Mouse (Mus musculus): ENCODE measurements around the gene Gtf2h3. TPM values are rescaled to one million over a fixed set of nuclear protein-coding genes. Genes with fewer than 3 reads are reported as not detected.

Gene Gtf2h3
- total and polyA plus RNA-seq, 3 experiments, result 51.9 to 84.9 (median 58.2) TPM

- peaks cover 11 to 26% of the 10 kb centered on the region in 2 experiments for H3K4me1 ChIP-seq (ENCODE audit: control insufficient read depth in 1 of 2, insufficient read depth in 2 of 2)
- H3K27ac ChIP-seq (ENCODE audit: insufficient read depth, low read depth), result no peak overlapping the region
- H3K27me3 ChIP-seq (replicated peaks), result no peaks in the 10 kb centered on the region
- H3K4me2 ChIP-seq (ENCODE audit: insufficient read depth, low read depth, poor library complexity, severe bottlenecking), result no peak overlapping the region
- no peak overlapping the region for H3K9ac ChIP-seq (ENCODE audit: insufficient read depth, low read depth)
- no peak overlapping the region for H3K4me3 ChIP-seq (replicated peaks in 1 of 3; ENCODE audit: low read depth in 2 of 3, low read length in 2 of 3, poor library complexity in 1 of 3)
- dilution Hi-C loops (cut with MboI; ENCODE audit: extremely low pct_ligation_motif_present, extremely low pct_unique_long_range_greater_than_20kb, low sequenced_read_pairs), result no loop called here
- H3K9me3 ChIP-seq (replicated peaks; ENCODE audit: low read length), result no peaks in the 10 kb centered on the region
- no peaks in the 10 kb centered on the region for H3K79me2 ChIP-seq (replicated peaks; ENCODE audit: control insufficient read depth, extremely low read depth, insufficient read depth, poor library complexity, severe bottlenecking)
- TF ChIP-seq ETS1 (conservative IDR thresholded peaks at IDR 0.05; ENCODE audit: low read depth, low read length), result peak; percentile 88
- peak; percentile 72; the same call in 1 of the 2 replicates for TF ChIP-seq JUND (conservative IDR thresholded peaks at IDR 0.05; ENCODE audit: low read depth, low read length)
- TF ChIP-seq MAFK (IDR thresholded peaks at IDR 0.05; ENCODE audit: insufficient replicate concordance, low read length), result peak; percentile 56; the same call in 1 of the 2 replicates
- peak; percentile 36; the same call in 1 of the 2 replicates for TF ChIP-seq CHD2 (IDR thresholded peaks at IDR 0.05; ENCODE audit: low read length)
- no peak; the same call in 1 of the 2 replicates for TF ChIP-seq RAD21 (IDR thresholded peaks at IDR 0.05; ENCODE audit: low read depth, low read length)
- TF ChIP-seq JUN (IDR thresholded peaks at IDR 0.05; ENCODE audit: insufficient read depth, low read depth, low read length), result peak; percentile 55; the same call in 1 of the 2 replicates
- TF ChIP-seq SIN3A (IDR thresholded peaks at IDR 0.05; ENCODE audit: low read length), result peak; percentile 84
- TF ChIP-seq CTCF (conservative IDR thresholded peaks at IDR 0.05 in 1 of 2, IDR thresholded peaks at IDR 0.05 in 1 of 2; ENCODE audit: low read depth in 2 of 2, low read length in 2 of 2), result no peak
- peak; percentile 80 for TF ChIP-seq BHLHE40 (IDR thresholded peaks at IDR 0.05; ENCODE audit: low read depth, low read length)
- TF ChIP-seq TCF12 (IDR thresholded peaks at IDR 0.05; ENCODE audit: low read depth, low read length), result peak; percentile 83
- no peak for TF ChIP-seq ZKSCAN1 (IDR thresholded peaks at IDR 0.05; ENCODE audit: borderline replicate concordance, low read depth, low read length)
- TF ChIP-seq EP300 (IDR thresholded peaks at IDR 0.05; ENCODE audit: low read length), result peak; percentile 86
- TF ChIP-seq IRF4 (IDR thresholded peaks at IDR 0.05; ENCODE audit: low read depth, low read length), result peak; percentile 91
- in situ Hi-C loops (cut with MboI; ENCODE audit: low pct_ligation_motif_present, low pct_unique_long_range_greater_than_20kb, low sequenced_read_pairs), result no loop called here
- DNase-seq (ENCODE audit: extremely low read depth), result peak; percentile 84
- H3K36me3 ChIP-seq (replicated peaks in 1 of 2; ENCODE audit: control insufficient read depth in 1 of 2, insufficient read depth in 1 of 2, low read length in 1 of 2), result peaks cover 54 to 77% of the 10 kb centered on the region in 2 experiments
Observed at GRCm38 (mm10) chr5:124637300-124637699, 58.4 kb downstream of the Gtf2h3 start.

GRCm38 (mm10) chr5:124637836-124638235, 58.9 kb downstream of the Gtf2h3 start:
- H3K36me3 ChIP-seq (replicated peaks in 1 of 2; ENCODE audit: control insufficient read depth in 1 of 2, insufficient read depth in 1 of 2, low read length in 1 of 2), result peaks cover 59 to 83% of the 10 kb centered on the region in 2 experiments
- TF ChIP-seq MAX (IDR thresholded peaks at IDR 0.05; ENCODE audit: low read length), result no peak
- no peak for TF ChIP-seq USF1 (IDR thresholded peaks at IDR 0.05; ENCODE audit: low read depth, low read length)
- no peak for TF ChIP-seq RCOR1 (conservative IDR thresholded peaks at IDR 0.05; ENCODE audit: low read depth, low read length)
- no peak for TF ChIP-seq MAZ (IDR thresholded peaks at IDR 0.05; ENCODE audit: low read depth, low read length)
- TF ChIP-seq POLR2A (IDR thresholded peaks at IDR 0.05; ENCODE audit: low read depth, low read length), result no peak
- no peak for TF ChIP-seq ZNF384 (IDR thresholded peaks at IDR 0.05; ENCODE audit: low read depth, low read length)
- no peak for TF ChIP-seq E2F4 (IDR thresholded peaks at IDR 0.05; ENCODE audit: insufficient replicate concordance, low read depth, low read length)
- no peak for TF ChIP-seq CHD2 (IDR thresholded peaks at IDR 0.05; ENCODE audit: low read length)
- no peak for TF ChIP-seq TBP (conservative IDR thresholded peaks at IDR 0.05; ENCODE audit: low read depth, low read length)
- TF ChIP-seq KAT2A (IDR thresholded peaks at IDR 0.05; ENCODE audit: insufficient replicate concordance, low read length), result no peak
- no peak for TF ChIP-seq MYC (IDR thresholded peaks at IDR 0.05; ENCODE audit: low read depth, low read length)
- TF ChIP-seq ZC3H11A (IDR thresholded peaks at IDR 0.05; ENCODE audit: low read depth, low read length), result no peak
- TF ChIP-seq EP300 (IDR thresholded peaks at IDR 0.05; ENCODE audit: low read length), result no peak
- no peak for TF ChIP-seq MEF2A (IDR thresholded peaks at IDR 0.05; ENCODE audit: borderline replicate concordance, low read depth, low read length)
- H3K4me2 ChIP-seq (ENCODE audit: insufficient read depth, low read depth, poor library complexity, severe bottlenecking), result no peak overlapping the region

More at GRCm38 (mm10) chr5:124637836-124638235, 58.9 kb downstream of the Gtf2h3 start:
- Histone ChIP-seq H3K27me3 (replicated peaks) (no peaks in the 10 kb centered on the region), H3K27ac (ENCODE audit: insufficient read depth, low read depth) (no peak overlapping the region), H3K4me1 (ENCODE audit: control insufficient read depth in 1 of 2, insufficient read depth in 2 of 2) (peaks cover 11 to 24% of the 10 kb centered on the region in 2 experiments), H3K4me3 (replicated peaks in 1 of 3; ENCODE audit: low read depth in 2 of 3, low read length in 2 of 3, poor library complexity in 1 of 3) (no peak overlapping the region), H3K9me3 (replicated peaks; ENCODE audit: low read length) (no peaks in the 10 kb centered on the region), H3K9ac (ENCODE audit: insufficient read depth, low read depth) (no peak overlapping the region), H3K79me2 (replicated peaks; ENCODE audit: control insufficient read depth, extremely low read depth, insufficient read depth, poor library complexity, severe bottlenecking) (no peaks in the 10 kb centered on the region)
- in situ Hi-C loops (cut with MboI; ENCODE audit: low pct_ligation_motif_present, low pct_unique_long_range_greater_than_20kb, low sequenced_read_pairs), result no loop called here
- no peak for DNase-seq (ENCODE audit: extremely low read depth)
- dilution Hi-C loops (cut with MboI; ENCODE audit: extremely low pct_ligation_motif_present, extremely low pct_unique_long_range_greater_than_20kb, low sequenced_read_pairs), result no loop called here

Data from CH12.LX (cell line).